11 mouse cellular contexts compared by ENCODE assay signal in genomic region chr9:92375378-92375777, GRCm38 (mm10).
DNase-seq lines count a peak whose midpoint lies in the region; ATAC-seq and TF ChIP-seq lines count a peak whose summit lies in the region.
"Had no signal": no experiment of that assay in that cellular context is flagged by ENCODE, and none has a peak within 500 bp of the region (broad histone marks: within the 10 kb centered on the region; RNA-seq: fewer than 3 reads in every experiment).

No protein-coding gene starts in this region.

- 0 out of 2 replicates have a peak, but pooled peaks have one; percentile 43 for ATAC-seq in heart, embryonic 15.5 days (replicated peaks; ENCODE audit: insufficient number of reproducible peaks, insufficient read depth, low FRiP score, low read depth)
- no peak for ATAC-seq in heart, embryonic 11.5 days (replicated peaks; ENCODE audit: insufficient number of reproducible peaks, low FRiP score, low TSS enrichment)
- no peak for ATAC-seq in midbrain, postnatal 0 days (ENCODE audit: low FRiP score)
- no peak; the same call in 1 of the 2 replicates for ATAC-seq in kidney, postnatal 0 days (replicated peaks; ENCODE audit: low FRiP score, low read depth)

- no peaks in the 10 kb centered on the region for H3K36me3 ChIP-seq in heart, embryonic 15.5 days
- no peaks in the 10 kb centered on the region for H3K36me3 ChIP-seq in heart, embryonic 11.5 days (ENCODE audit: control insufficient read depth, insufficient read depth, low read length)
- no peaks in the 10 kb centered on the region for H3K36me3 ChIP-seq in midbrain, postnatal 0 days (ENCODE audit: insufficient read depth, low read length)
- H3K36me3 ChIP-seq in midbrain, embryonic 10.5 days, result no peaks in the 10 kb centered on the region
- H3K36me3 ChIP-seq in kidney, postnatal 0 days (ENCODE audit: insufficient read depth, low read length), result no peaks in the 10 kb centered on the region
- H3K36me3 ChIP-seq: liver, embryonic 15.5 days had no signal

- H3K4me3 ChIP-seq in heart, embryonic 15.5 days, result no peak overlapping the region
- no peak overlapping the region for H3K4me3 ChIP-seq in heart, embryonic 11.5 days (ENCODE audit: low read depth, low read length)
- no peak overlapping the region for H3K4me3 ChIP-seq in midbrain, postnatal 0 days (ENCODE audit: low read depth, low read length)
- H3K4me3 ChIP-seq in midbrain, embryonic 10.5 days, result no peak overlapping the region
- no peak overlapping the region for H3K4me3 ChIP-seq in kidney, postnatal 0 days (replicated peaks; ENCODE audit: low read depth, low read length)
- H3K4me3 ChIP-seq: liver, embryonic 15.5 days had no signal

- peaks cover 5% of the 10 kb centered on the region for H3K4me1 ChIP-seq in heart, embryonic 15.5 days (replicated peaks)
- 0 out of 2 replicates have a peak, but pooled peaks cover 3% of the 10 kb centered on the region for H3K4me1 ChIP-seq in heart, embryonic 11.5 days (ENCODE audit: control insufficient read depth, insufficient read depth, low read length)
- H3K4me1 ChIP-seq in midbrain, postnatal 0 days (ENCODE audit: insufficient read depth, low read length), result no peaks in the 10 kb centered on the region
- H3K4me1 ChIP-seq in midbrain, embryonic 10.5 days, result no peaks in the 10 kb centered on the region
- H3K4me1 ChIP-seq in kidney, postnatal 0 days (replicated peaks; ENCODE audit: insufficient read depth, low read length), result 0 out of 2 replicates have a peak, but pooled peaks cover 9% of the 10 kb centered on the region

- DNase-seq in midbrain, postnatal 0 days (ENCODE audit: low spot score), result no peak
- DNase-seq in midbrain, embryonic 10.5 days (ENCODE audit: low spot score), result no peak
- peak; percentile 52 for DNase-seq in kidney, postnatal 0 days (ENCODE audit: low spot score)
- no peak for DNase-seq in left cerebral cortex, postnatal 14 days (ENCODE audit: low spot score in 2 of 2)
- DNase-seq in adrenal gland, postnatal 25 days, result no peak
- no peak for DNase-seq in layer of hippocampus, adult 8-10 months (ENCODE audit: low spot score in 2 of 2)
- DNase-seq: cerebellum, adult 9-10 months; right cerebral cortex, postnatal 14 days had no signal

- peak; percentile 33; the same call in 1 of the 2 replicates for TF ChIP-seq CTCF in midbrain, postnatal 0 days (IDR thresholded peaks at IDR 0.05)
- peak; percentile 65 for TF ChIP-seq CTCF in kidney, postnatal 0 days (IDR thresholded peaks at IDR 0.05; ENCODE audit: low read depth)

- intact Hi-C loops in left cerebral cortex, postnatal 14 days (cut with DNase I), result no loop called here

- H3K4me2 ChIP-seq in heart, embryonic 15.5 days, result no peak overlapping the region
- H3K4me2 ChIP-seq in heart, embryonic 11.5 days, result no peak overlapping the region
- H3K4me2 ChIP-seq in midbrain, postnatal 0 days (ENCODE audit: low read depth, low read length, poor library complexity, severe bottlenecking), result no peak overlapping the region
- H3K4me2 ChIP-seq in kidney, postnatal 0 days (ENCODE audit: low read length), result no peak overlapping the region
- H3K4me2 ChIP-seq: liver, embryonic 15.5 days had no signal

- no peaks in the 10 kb centered on the region for H3K27me3 ChIP-seq in heart, embryonic 15.5 days
- no peaks in the 10 kb centered on the region for H3K27me3 ChIP-seq in heart, embryonic 11.5 days (ENCODE audit: control insufficient read depth, insufficient read depth, low read length)
- H3K27me3 ChIP-seq in midbrain, postnatal 0 days (ENCODE audit: insufficient read depth, low read length), result no peaks in the 10 kb centered on the region
- no peaks in the 10 kb centered on the region for H3K27me3 ChIP-seq in midbrain, embryonic 10.5 days (ENCODE audit: low read depth, poor library complexity, severe bottlenecking)
- H3K27me3 ChIP-seq in kidney, postnatal 0 days (ENCODE audit: insufficient read depth, low read length), result no peaks in the 10 kb centered on the region
- H3K27me3 ChIP-seq: liver, embryonic 15.5 days had no signal

- no peaks in the 10 kb centered on the region for H3K9me3 ChIP-seq in heart, embryonic 15.5 days (replicated peaks)
- no peaks in the 10 kb centered on the region for H3K9me3 ChIP-seq in heart, embryonic 11.5 days (replicated peaks; ENCODE audit: control insufficient read depth, low read length)
- no peaks in the 10 kb centered on the region for H3K9me3 ChIP-seq in midbrain, postnatal 0 days (ENCODE audit: low read length)
- H3K9me3 ChIP-seq in midbrain, embryonic 10.5 days (replicated peaks), result no peaks in the 10 kb centered on the region
- no peaks in the 10 kb centered on the region for H3K9me3 ChIP-seq in kidney, postnatal 0 days (replicated peaks; ENCODE audit: low read length)
- H3K9me3 ChIP-seq: liver, embryonic 15.5 days had no signal

- H3K9ac ChIP-seq in heart, embryonic 15.5 days, result no peak overlapping the region
- no peak overlapping the region for H3K9ac ChIP-seq in heart, embryonic 11.5 days (ENCODE audit: low read depth, low read length)
- H3K9ac ChIP-seq in midbrain, postnatal 0 days (replicated peaks; ENCODE audit: low read length, poor library complexity, severe bottlenecking), result no peak overlapping the region
- H3K9ac ChIP-seq in kidney, postnatal 0 days (ENCODE audit: low read depth, low read length), result no peak overlapping the region
- H3K9ac ChIP-seq: liver, embryonic 15.5 days had no signal

- 50% methylated on average over 8 of the region's 8 CpGs for WGBS in heart, embryonic 15.5 days
- 63% methylated on average over 8 of the region's 8 CpGs for WGBS in heart, embryonic 11.5 days (ENCODE audit: insufficient replicate concordance)
- 66% methylated on average over 8 of the region's 8 CpGs for WGBS in midbrain, postnatal 0 days
- 75% methylated on average over 8 of the region's 8 CpGs for WGBS in midbrain, embryonic 10.5 days
- WGBS in kidney, postnatal 0 days, result 52% methylated on average over 8 of the region's 8 CpGs

- H3K27ac ChIP-seq in heart, embryonic 15.5 days, result no peak overlapping the region
- H3K27ac ChIP-seq in heart, embryonic 11.5 days (ENCODE audit: low read depth, low read length), result no peak overlapping the region
- H3K27ac ChIP-seq in midbrain, postnatal 0 days (ENCODE audit: low read depth, low read length), result no peak overlapping the region
- no peak overlapping the region for H3K27ac ChIP-seq in midbrain, embryonic 10.5 days (replicated peaks)
- H3K27ac ChIP-seq in kidney, postnatal 0 days, result no peak overlapping the region
- H3K27ac ChIP-seq: liver, embryonic 15.5 days had no signal
